Mouse (Mus musculus): Measurements from ENCODE around the gene Gm37240.

GRCm38 (mm10) chr3:85264963-85265362, 622.4 kb downstream of the Gm37240 start:
- TF ChIP-seq CTCF (IDR thresholded peaks at IDR 0.05; ENCODE audit: insufficient read depth, low read depth, low read length) (no peak), POLR2A (IDR thresholded peaks at IDR 0.05; ENCODE audit: insufficient read depth, low read depth, low read length) (no peak)

Measured in olfactory bulb, adult 2 months (tissue).